Mouse (Mus musculus) testis, adult 2 months (tissue): ENCODE measurements at regions not wholly inside any gene's neighbourhood (a gene's known extent, or its start where the extent isn't known, plus 50 kb on each side); places are given as distances from the start of the nearest gene placed in this dataset.

ENCODE experiments used
- CTCF ChIP-seq: fragments of 200-500 bp; IDR thresholded peaks from 2 replicates; pipeline ENCODE4 v1.5.1; 2012; ENCODE audit warnings: low read depth, mild to moderate bottlenecking, inconsistent platforms, low read length, moderate library complexity; ENCODE audit not compliant: control insufficient read depth, insufficient read depth, insufficient replicate concordance
- POLR2A ChIP-seq: fragments of 200-500 bp; IDR thresholded peaks from 2 replicates; pipeline ENCODE4 v1.6.1; 2012; ENCODE audit warnings: low read depth, mild to moderate bottlenecking, inconsistent platforms, low read length, moderate library complexity; ENCODE audit not compliant: control insufficient read depth

DNA sequence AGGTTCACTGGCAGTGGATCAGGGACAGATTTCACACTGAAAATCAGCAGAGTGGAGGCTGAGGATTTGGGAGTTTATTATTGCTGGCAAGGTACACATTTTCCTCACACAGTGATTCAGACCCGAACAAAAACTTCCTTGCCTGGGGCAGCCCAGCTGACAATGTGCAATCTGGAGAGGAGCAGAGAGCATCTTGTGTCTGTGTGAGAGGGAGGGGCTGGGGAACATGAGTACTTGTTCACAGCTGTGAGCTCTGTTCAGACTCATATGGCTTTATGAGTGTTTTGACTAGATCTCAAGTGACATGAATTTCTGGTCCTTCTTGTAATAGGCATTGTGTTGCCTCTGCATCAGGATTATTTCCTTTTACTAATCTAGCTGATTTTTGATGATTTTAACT, 74.8 kb upstream of the Tacstd2 start:
- TF ChIP-seq CTCF (no peak), POLR2A (no peak)
